Mouse (Mus musculus): ENCODE data around the gene Tm4sf5. TPM values are rescaled to one million over a fixed set of nuclear protein-coding genes. Genes with fewer than 3 reads are reported as not detected.

The Tm4sf5 gene
- polyA plus RNA-seq, 1 experiment from 2014 or later: 3.4 TPM

DNA sequence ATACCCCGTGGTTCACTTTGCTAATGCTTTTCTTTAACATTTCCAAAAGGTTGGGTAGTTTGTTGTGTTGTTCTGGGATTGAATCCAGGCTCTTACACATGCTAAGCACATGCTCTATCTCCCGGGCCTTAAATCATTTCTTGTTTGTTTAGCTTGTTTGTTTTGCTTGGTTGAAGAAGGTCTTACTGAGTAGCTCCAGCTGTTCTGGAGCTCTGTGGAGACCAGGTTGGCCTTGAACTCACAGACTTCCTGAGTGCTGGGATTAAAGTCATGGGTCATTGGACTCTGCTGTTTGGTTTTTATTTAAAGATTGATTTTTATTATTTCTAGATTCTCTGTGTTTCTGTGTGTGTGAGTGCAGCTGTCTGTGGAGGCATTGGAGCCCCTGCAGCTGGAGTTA, 19.5 kb upstream of the Tm4sf5 start:
- Histone ChIP-seq H3K9me3 (no peaks in the 10 kb centered on the region), H3K9ac (no peak overlapping the region), H3K4me2 (no peak overlapping the region), H3K36me3 (no peaks in the 10 kb centered on the region), H3K4me3 (no peak overlapping the region), H3K27me3 (no peaks in the 10 kb centered on the region), H3K4me1 (replicated peaks) (no peaks in the 10 kb centered on the region), H3K27ac (replicated peaks) (no peak overlapping the region)
- 70% methylated on average over 2 of the region's 2 CpGs for WGBS
- ATAC-seq (ENCODE audit: low FRiP score, low read depth): no peak

DNA sequence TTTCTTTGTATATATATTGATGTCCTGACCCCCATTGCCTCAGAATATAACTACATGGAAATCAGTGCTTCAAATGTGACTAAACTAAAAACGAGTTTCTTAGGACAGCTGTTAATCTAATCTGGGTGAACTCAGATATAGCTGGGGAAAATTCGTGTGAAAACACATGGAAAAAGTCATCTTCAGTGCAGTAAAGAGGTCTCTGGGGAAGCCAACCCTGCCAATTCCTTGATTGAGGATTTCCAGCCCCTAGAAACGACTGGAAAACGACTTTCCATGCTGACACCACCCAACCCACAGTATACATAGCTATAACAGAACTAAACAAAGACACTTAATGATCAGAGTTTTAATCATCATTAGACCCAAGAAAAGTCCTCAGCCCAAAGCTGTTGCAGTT, 17.2 kb upstream of the Tm4sf5 start:
- H3K4me2 ChIP-seq: no peak overlapping the region
- 52% methylated on average over 4 of the region's 4 CpGs for WGBS
- ATAC-seq (ENCODE audit: low FRiP score, low read depth): no peak
- H3K4me3 ChIP-seq: no peak overlapping the region
- H3K27ac ChIP-seq (replicated peaks): no peak overlapping the region
- no peaks in the 10 kb centered on the region for H3K36me3 ChIP-seq
- no peaks in the 10 kb centered on the region for H3K4me1 ChIP-seq (replicated peaks)
- H3K27me3 ChIP-seq: no peaks in the 10 kb centered on the region
- no peaks in the 10 kb centered on the region for H3K9me3 ChIP-seq
- no peak overlapping the region for H3K9ac ChIP-seq

DNA sequence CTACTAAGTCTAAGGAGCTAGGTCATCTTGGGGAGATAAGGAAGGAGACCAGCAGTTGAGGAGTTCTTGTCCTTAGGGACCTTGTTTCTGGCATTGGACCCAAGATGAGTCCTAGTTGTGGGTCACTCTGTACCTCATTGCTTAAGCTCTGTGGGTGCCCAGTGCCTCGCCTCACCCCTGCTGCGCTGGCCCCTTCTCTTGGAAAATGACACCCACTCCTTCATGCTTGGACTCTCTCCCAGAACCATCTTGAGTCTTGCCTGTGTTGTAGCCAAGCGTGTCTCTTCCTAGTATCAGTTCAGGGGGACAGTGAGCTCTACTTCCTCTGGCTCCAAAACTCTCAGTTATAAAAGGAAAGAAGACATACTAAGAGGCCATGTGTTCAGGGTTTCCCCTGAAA, 15.9 kb upstream of the Tm4sf5 start:
- no peaks in the 10 kb centered on the region for H3K4me1 ChIP-seq (replicated peaks)
- no peak overlapping the region for H3K4me3 ChIP-seq
- ATAC-seq (ENCODE audit: low FRiP score, low read depth): no peak
- no peaks in the 10 kb centered on the region for H3K9me3 ChIP-seq
- H3K4me2 ChIP-seq: no peak overlapping the region
- no peaks in the 10 kb centered on the region for H3K27me3 ChIP-seq
- no peaks in the 10 kb centered on the region for H3K36me3 ChIP-seq
- H3K9ac ChIP-seq: no peak overlapping the region
- no peak overlapping the region for H3K27ac ChIP-seq (replicated peaks)
- WGBS: 86% methylated on average over 3 of the region's 3 CpGs

DNA sequence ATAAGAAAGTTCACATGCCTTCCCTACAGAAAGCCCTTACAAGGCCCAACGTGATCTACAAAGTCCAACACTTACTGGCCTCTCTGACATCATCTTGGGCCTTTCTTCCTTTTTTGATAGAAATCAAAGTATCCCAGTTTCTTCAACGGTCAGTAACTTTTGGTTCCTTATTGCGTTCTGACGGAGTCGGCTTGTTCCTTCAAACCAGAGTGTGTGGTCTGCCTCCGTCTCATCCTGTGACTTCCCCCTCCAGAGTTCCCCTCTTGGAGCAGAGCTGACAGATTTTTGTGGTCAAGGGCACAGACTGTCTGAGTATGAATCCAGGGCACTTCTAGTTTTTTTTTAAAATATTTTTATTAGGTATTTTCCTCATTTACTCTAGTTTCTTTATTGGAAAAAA, 15.4 kb upstream of the Tm4sf5 start:
- no peaks in the 10 kb centered on the region for H3K36me3 ChIP-seq
- H3K4me1 ChIP-seq (replicated peaks): no peaks in the 10 kb centered on the region
- H3K9me3 ChIP-seq: no peaks in the 10 kb centered on the region
- no peak for ATAC-seq (ENCODE audit: low FRiP score, low read depth)
- H3K4me2 ChIP-seq: no peak overlapping the region
- no peak overlapping the region for H3K27ac ChIP-seq (replicated peaks)
- H3K4me3 ChIP-seq: no peak overlapping the region
- no peak overlapping the region for H3K9ac ChIP-seq
- no peaks in the 10 kb centered on the region for H3K27me3 ChIP-seq
- WGBS: 90% methylated on average over 6 of the region's 6 CpGs

DNA sequence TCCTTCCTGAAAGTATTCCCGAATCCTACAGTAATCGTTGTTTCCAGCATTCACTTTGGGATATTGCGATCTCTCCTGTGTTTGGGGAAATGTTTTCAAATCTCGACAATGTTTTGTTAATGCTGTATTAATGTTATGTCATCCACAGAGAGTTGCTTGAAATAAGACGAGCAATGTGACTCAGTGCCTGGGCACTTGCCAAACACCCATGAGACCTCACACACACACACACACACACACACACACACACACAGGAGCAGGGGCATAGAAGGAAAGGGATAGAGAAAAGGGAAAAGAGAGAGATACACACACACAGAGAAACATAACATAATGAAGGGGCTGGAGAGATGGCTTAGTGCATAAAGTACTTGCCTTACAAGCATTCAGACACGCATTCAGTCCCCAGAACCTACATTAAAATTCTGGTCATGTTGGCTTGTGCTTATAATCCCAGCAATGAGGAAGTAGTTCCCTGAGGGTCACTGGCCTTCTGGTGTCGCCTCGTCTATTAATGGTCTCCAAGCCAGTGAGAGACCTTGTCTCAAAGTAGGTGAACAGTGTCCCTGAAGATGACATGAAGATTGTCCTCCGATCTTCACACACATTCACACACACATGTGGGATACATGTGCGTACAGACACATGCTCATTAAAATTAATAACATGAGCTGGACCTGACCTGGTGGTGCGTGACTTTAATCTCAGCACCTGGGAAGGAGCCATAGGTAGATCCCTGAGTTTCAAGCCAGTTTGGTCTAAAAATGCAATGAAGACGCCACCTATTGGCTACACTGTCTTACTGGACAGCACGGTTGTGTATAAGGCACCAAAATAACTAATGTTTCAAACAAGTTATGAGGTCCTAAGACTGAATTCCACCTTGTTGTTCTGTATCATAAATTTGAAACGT, 5.2 kb upstream of the Tm4sf5 start:
- no peaks in the 10 kb centered on the region for H3K4me1 ChIP-seq (replicated peaks)
- H3K9me3 ChIP-seq: no peaks in the 10 kb centered on the region
- H3K4me3 ChIP-seq: no peak overlapping the region
- H3K27me3 ChIP-seq: no peaks in the 10 kb centered on the region
- no peak overlapping the region for H3K9ac ChIP-seq
- WGBS: 69% methylated on average over 14 of the region's 14 CpGs
- no peaks in the 10 kb centered on the region for H3K36me3 ChIP-seq
- H3K27ac ChIP-seq (replicated peaks): no peak overlapping the region
- no peak overlapping the region for H3K4me2 ChIP-seq
- ATAC-seq (ENCODE audit: low FRiP score, low read depth): no peak

DNA sequence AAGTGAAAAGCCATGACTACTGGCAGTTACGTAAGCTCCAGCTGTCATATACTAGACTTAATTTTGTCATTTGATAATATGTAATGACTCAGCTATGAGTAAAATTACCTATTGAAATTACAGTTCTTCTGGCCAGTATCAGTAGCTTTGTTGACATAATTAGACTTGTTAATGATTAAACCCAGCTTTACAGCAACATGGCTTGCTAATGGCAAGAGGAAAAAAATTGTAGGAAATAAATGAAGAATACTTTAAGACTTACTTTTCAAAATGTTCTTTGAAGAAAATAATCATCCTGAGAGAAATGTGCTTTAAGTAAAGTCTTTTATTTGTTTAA, 4.6 kb upstream of the Tm4sf5 start:
- 95% methylated on average over 1 of the region's 1 CpGs for WGBS

DNA sequence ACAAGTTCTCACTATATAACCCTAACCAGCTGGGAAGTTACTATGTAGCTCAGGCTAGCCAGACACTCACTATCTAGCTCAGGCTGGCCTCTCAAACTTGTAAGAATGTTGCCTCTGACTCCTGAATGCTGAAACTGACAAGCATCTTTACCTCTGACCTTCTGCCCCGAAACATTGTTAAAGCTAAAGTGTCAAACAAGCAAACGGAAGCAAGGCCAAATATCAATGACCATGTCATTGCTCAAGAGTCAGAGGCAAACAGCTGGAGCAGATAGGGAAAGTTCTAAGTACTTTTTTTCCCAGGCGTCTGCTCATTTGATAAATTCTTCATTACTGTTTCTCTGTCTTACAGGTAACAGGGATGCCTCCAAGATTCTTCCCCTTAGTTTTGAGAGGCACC, 3.0 kb upstream of the Tm4sf5 start:
- Histone ChIP-seq H3K4me2 (no peak overlapping the region), H3K27ac (replicated peaks) (no peak overlapping the region), H3K9me3 (no peaks in the 10 kb centered on the region), H3K4me3 (no peak overlapping the region), H3K4me1 (replicated peaks) (no peaks in the 10 kb centered on the region), H3K36me3 (no peaks in the 10 kb centered on the region), H3K27me3 (no peaks in the 10 kb centered on the region), H3K9ac (no peak overlapping the region)
- no peak for ATAC-seq (ENCODE audit: low FRiP score, low read depth)
- WGBS: 76% methylated on average over 3 of the region's 3 CpGs

More for the DNA sequence above, 4.6 kb upstream of the Tm4sf5 start:
- H3K9me3 ChIP-seq: no peaks in the 10 kb centered on the region
- H3K4me1 ChIP-seq (replicated peaks): no peaks in the 10 kb centered on the region
- no peak overlapping the region for H3K27ac ChIP-seq (replicated peaks)
- no peak for ATAC-seq (ENCODE audit: low FRiP score, low read depth)
- H3K27me3 ChIP-seq: no peaks in the 10 kb centered on the region
- H3K4me3 ChIP-seq: no peak overlapping the region
- no peaks in the 10 kb centered on the region for H3K36me3 ChIP-seq
- H3K4me2 ChIP-seq: no peak overlapping the region
- no peak overlapping the region for H3K9ac ChIP-seq

DNA sequence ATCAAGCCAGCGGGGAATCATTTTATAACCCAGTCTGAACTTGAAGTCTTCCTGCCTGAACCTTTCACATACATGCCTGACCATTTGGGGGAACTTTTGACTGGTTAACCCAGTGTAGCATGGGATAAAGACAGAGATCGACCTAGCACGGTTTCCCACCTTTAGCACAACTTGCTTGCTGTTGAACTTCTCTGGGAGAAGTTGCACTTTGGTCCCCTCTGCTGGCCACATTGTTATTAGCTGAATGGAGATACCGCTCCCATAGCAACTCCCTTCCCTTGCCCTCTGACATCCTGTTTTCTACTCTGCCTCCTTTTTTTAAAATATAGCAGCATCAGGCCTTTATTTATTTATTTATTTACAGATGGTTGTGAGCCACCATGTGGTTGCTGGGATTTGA, 1.3 kb downstream of the Tm4sf5 start:
- no peak for ATAC-seq (ENCODE audit: low FRiP score, low read depth)
- 24% methylated on average over 4 of the region's 4 CpGs for WGBS
- Histone ChIP-seq H3K9me3 (no peaks in the 10 kb centered on the region), H3K4me2 (no peak overlapping the region), H3K4me3 (no peak overlapping the region), H3K9ac (no peak overlapping the region), H3K27ac (replicated peaks) (no peak overlapping the region), H3K4me1 (replicated peaks) (peaks cover 10% of the 10 kb centered on the region), H3K36me3 (no peaks in the 10 kb centered on the region), H3K27me3 (no peaks in the 10 kb centered on the region)

DNA sequence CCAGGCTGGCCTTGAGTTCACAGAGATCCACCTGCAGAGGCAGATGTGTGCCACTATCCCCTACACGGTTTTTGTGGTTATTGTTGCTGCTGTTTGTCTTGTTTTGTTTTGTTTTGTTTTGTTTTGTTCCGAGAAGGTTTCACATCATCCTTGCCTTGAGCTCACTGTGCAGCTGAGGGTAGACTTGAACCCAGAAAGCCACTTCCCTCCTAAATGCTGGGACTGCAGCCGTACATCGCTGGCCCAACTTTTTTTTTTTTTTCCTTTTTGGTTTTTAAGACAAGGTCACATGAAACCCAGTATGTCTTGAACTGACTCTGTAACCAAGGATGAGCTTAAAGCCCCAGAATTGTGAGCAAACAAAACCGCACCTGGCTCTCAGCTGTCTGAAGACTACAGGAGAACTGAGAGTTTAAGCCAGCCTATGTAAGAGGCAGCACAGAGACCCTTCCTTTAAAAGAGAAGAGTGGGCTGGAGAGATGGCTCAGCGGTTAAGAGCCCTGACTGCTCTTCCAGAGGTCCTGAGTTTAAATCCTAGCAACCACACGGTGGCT, 2.0 kb downstream of the Tm4sf5 start:
- Histone ChIP-seq H3K27ac (replicated peaks) (no peak overlapping the region), H3K9me3 (no peaks in the 10 kb centered on the region), H3K27me3 (no peaks in the 10 kb centered on the region), H3K36me3 (no peaks in the 10 kb centered on the region), H3K4me3 (no peak overlapping the region), H3K9ac (no peak overlapping the region), H3K4me1 (replicated peaks) (peaks cover 10% of the 10 kb centered on the region), H3K4me2 (no peak overlapping the region)
- no peak for ATAC-seq (ENCODE audit: low FRiP score, low read depth)
- WGBS: 75% methylated on average over 7 of the region's 7 CpGs

DNA sequence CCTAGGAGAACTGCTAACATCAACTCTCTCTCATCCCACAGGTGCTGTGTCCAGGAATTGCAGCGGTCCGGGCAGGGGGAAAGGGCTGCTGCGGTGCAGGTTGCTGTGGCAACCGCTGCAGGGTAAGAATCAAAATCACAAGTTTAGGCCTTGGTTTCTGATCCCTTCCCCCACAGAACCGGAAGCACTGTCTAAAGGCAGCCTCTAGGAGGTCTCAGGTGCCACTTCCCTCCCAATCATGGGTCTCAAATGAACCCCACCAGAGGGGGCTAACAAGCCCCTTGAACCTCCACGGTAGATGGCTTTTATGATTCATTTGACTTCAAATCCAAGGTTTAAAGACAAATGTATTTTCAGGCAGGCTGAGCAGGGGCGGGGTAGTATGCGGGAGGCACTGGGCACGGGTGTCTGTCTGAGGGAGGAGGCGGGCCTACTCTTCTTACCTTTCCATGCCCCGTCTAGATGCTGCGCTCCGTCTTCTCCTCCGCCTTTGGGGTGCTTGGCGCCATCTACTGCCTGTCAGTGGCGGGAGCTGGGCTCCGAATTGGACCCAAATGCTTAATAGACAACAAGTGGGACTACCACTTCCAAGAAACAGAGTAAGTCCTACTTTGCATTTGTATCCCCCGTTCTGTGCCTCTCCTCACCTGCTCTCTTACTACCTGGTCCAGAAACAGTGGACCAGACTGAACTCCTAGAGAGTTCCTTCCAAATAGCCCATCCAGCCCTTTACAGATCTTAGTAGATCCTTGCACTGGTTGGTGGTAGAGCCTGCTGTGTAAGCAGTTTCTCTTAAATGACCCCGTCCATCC, 4.9 kb downstream of the Tm4sf5 start:
- H3K27ac ChIP-seq (replicated peaks): no peak overlapping the region
- 0 out of 2 replicates have a peak overlapping the region, but pooled peaks have one; percentile 13 for H3K9ac ChIP-seq
- 6% methylated on average over 19 of the region's 19 CpGs for WGBS
- H3K4me2 ChIP-seq: peak overlapping the region; percentile 55
- peak overlapping the region; percentile 18 for H3K4me3 ChIP-seq
- no peaks in the 10 kb centered on the region for H3K9me3 ChIP-seq
- ATAC-seq (ENCODE audit: low FRiP score, low read depth): peak; percentile 83
- H3K4me1 ChIP-seq (replicated peaks): peaks cover 10% of the 10 kb centered on the region
- no peaks in the 10 kb centered on the region for H3K27me3 ChIP-seq
- no peaks in the 10 kb centered on the region for H3K36me3 ChIP-seq

DNA sequence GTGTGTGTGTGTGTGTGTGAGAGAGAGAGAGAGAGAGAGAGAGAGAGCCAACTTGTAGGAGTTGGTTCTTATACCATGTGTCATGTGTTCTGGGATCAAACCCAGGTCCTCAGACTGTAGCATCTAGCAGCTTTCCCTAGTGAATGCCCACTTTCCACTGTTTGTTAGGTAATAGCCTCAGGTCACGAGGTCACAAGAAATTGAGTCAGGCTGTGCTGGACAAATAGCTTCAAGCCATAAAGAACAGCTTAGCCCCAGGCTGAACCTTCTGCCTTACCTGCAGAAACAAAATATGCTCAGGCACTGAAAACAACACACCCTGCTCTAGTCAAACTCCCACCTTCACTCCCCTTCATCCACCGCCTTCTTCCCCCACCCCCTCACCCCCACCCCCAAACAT, 6.2 kb downstream of the Tm4sf5 start:
- 84% methylated on average over 2 of the region's 2 CpGs for WGBS
- H3K36me3 ChIP-seq: no peaks in the 10 kb centered on the region
- H3K27me3 ChIP-seq: no peaks in the 10 kb centered on the region
- H3K9me3 ChIP-seq: no peaks in the 10 kb centered on the region
- ATAC-seq (ENCODE audit: low FRiP score, low read depth): no peak
- H3K4me1 ChIP-seq (replicated peaks): peaks cover 10% of the 10 kb centered on the region
- no peak overlapping the region for H3K4me2 ChIP-seq
- H3K9ac ChIP-seq: no peak overlapping the region
- H3K27ac ChIP-seq (replicated peaks): no peak overlapping the region
- H3K4me3 ChIP-seq: no peak overlapping the region

DNA sequence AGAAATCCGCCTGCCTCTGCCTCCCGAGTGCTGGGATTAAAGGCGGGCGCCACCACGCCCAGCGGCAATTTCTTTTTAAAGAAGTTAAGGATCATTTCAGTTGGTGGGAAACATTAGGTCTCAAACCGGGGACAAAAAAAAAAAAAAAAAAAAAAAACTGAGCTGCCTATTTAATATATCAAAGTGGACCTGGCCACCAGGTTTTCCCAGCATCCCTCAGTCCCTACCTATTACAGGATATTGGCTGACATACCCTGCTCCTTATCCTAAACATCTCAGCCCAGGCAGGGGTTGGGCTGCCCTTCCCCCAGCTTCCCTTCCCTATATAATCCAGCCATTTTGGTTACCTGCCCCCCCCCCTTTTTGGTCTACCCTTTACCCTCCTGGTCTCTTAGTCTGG, 6.8 kb downstream of the Tm4sf5 start:
- Histone ChIP-seq H3K4me2 (no peak overlapping the region), H3K4me3 (no peak overlapping the region), H3K36me3 (no peaks in the 10 kb centered on the region), H3K27me3 (no peaks in the 10 kb centered on the region), H3K9ac (no peak overlapping the region), H3K27ac (replicated peaks) (no peak overlapping the region), H3K9me3 (no peaks in the 10 kb centered on the region), H3K4me1 (replicated peaks) (peaks cover 10% of the 10 kb centered on the region)
- no peak for ATAC-seq (ENCODE audit: low FRiP score, low read depth)
- WGBS: 93% methylated on average over 7 of the region's 7 CpGs
